Mouse (Mus musculus) right cerebral cortex, adult 2 months (tissue): ENCODE results near the gene Lpp.

ENCODE experiments used
- DNase-seq, 2 experiments: peaks; one replicate each; pipeline ENCODE4 v3.0.0; 2021 to 2022; ENCODE audit warnings: low spot score in 2 of 2

Lpp gene

DNA sequence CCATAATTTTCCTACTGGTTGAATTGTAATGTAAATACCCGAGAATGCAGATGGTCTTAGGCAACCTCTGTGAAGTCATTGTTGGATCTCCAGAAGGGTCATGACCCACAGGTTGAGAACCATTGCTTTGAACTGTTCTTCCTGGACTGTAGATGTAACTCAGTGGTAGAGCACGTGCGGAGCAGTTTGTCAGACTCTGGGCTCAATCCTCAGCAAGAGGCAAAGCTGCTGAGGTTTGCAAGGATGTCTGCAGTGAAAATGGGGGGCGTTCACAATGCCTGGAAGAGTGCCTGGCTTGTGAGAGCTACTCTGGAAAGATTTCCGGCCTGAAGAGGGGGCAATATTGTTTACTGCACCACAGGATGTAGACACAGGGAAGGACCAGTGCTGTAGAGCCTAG, 6.2 kb downstream of the Lpp start:
- no peak for DNase-seq

DNA sequence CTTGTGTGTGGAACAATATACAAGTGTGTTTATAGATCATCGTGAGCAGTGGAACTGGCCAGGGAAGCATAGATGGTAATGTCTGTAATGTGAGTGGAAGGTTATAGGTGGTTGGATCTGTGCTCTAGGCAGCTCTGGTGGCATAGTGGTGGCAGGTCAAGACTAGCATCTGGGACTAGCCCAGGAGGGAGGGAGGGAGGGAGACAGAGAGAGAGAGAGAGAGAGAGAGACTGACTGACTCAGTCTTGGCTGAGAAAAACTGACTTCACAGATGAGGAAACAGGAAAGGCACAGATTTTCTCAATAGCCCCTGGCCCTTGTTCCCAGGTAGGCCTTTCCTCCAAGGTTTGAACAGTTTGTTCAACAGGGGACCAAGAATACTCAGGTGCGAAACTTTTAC, 7.5 kb downstream of the Lpp start:
- no peak for DNase-seq

DNA sequence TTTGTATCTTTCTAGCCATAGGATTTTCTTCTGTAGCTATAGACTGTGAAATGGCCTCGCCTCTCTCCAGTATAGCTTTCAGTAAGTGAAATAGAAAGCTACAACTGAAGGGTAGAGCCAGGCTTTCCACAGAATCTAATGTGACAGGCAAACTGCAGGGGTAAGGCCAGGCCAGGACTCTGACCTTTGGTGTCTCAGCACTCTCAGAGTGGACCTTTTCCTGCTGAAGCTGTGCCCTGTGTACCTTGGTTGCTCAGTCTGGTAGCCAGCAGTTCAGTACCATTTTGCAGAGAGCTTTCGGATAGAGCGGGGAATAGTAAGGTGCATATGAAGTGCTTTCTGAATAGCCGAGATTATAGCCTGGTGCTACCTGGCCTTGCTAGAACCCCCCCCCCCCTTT, 9.5 kb downstream of the Lpp start:
- DNase-seq: no peak

DNA sequence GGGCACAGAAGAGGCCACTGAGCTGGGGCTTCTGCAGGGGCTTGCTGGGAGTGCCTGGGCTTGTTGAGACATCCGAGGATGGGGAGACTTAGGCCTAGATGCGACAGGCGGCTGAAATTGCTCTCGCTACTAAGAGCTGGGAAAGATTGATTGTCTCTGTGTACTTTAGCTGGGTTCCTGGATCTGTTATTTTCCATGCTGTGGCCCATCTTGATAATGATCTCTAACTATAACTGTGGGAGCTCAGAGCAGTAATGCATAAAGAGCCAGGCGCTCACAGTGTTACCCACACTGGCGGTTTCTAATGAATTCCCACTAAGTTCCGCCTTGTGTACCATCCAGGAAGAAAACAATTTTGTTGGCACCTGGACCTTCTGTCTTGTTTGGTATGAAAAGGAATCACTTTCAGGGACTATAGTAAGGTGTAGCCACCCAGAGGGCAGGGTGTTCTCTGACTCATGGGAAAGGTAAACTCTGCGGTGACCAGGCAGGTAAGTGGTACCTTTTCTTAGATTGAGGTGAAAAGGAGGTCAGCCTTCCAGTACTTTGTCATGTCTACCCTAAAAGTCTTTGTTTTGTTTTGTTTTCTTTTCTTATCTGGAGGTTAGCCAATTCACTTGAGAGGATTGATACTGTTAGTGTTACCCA, 10.6 kb downstream of the Lpp start:
- DNase-seq: no peak

DNA sequence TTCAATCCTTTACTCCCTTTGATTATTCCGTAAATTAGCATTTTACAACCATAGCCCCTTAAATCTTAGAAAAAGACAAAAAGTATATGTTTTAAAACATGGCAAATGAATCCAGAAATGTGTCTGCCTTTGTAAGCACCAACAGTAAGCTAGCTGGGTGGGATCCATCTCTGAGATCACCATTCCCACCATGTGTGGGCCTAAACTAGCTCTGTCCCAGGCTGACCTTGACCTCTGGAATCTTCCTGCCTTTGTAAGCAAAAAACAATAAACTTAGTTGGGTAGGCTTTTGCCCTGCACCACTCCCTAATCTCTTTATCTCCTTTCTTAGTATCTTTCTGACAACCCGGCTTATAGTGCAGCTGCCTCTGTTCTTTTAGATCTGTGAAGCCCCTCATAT, 13.2 kb downstream of the Lpp start:
- DNase-seq: no peak

DNA sequence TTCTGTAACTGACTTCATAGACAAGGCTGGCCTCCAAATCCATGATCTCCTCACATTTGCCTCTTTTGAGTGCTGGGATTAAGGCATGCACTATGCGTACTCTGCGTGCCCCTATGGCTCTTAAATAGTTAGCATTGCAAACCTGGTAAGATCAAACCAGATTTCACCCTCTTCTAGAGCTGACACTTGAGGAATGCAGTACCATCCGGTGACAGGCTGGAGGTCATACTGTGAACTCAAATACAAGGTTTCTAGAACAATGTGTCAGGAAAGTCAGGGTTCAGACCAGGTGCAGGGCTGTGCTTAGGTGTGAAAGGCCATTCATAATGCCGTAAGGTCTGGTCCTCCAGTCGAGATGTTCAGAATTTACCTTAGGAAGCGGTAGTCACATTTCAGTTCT, 18.0 kb downstream of the Lpp start:
- DNase-seq: no peak

DNA sequence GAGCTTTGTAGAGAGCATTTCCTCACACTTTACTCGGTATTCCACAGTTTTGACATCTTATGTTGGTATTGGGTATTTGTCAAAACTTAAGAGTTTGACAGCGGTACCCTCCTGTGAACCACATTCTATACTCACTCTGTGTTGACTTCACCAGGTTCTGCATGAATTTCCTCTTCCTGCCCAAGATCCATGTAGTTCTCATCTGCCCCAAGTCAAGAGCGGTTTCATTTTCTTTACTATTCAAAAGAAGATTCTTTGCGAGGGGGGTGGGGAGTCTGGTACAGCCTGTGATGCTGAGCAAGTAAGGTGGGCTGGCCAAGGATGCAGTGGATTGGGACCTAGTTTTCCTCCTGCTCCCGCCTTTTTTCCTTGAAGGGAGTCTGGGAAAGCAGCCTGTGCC, 18.9 kb downstream of the Lpp start:
- DNase-seq: no peak

DNA sequence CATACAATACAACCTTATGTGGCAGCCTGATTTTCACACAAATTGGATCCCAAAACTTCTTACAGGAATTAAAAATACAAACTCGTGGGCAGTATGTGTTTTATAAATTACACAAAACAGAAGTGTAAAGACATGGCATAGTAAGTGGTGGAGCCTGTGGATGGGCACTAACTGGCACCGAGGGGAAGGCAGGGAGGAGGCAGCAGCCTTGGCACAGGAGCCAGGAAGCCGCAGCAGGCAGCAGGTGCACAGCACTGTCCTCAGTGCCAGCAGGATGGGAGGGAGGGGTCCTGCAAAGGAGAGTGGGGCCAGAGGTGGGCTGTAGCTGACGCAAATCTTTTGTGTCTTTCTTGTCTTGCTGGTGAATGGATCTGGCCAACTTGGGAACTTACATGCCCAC, 19.8 kb downstream of the Lpp start:
- no peak for DNase-seq

DNA sequence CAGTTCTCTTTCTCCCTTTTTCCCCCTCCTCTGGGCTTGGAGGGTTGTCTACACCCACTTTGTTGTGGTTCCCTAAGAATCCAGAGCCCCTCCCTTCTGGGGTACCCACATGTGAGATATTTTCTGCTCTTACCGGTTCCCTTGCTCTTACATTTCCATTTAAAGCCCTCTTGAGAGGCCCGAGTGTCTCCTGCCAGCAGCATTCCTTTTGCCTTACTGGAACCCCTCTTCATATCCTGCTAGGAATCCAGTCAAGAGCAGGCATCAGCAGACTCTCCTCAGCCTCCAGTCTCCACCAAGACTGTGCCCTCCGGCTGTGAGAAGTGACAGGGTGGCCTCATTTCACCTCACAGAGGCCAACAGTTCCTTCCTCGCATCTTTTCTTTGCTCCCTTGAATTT, 24.7 kb downstream of the Lpp start:
- DNase-seq: no peak

DNA sequence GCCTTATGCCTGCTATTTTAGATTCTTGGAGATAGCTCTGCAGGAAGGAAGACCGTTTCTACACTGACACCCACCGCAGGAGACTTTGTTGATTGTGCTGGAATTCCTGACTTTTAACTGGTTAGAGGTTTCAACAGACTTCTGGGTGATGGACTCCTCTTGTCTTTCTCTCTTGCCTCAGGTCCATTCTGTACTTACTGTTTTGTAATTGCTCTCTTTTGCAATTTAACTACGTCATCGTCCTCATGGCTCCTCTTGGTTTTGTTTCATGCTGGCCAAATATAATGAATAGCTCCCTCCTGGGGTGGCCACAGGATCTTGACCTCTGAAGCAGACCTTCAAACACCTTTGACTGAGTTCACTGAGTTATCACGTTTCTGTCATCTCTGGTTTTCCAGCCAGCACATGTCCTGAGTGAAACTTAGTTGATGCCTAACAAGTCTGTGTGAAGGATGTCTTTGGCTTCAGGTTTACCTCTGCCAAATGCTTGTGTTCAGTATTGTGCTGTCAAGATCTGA, 27.4 kb downstream of the Lpp start:
- no peak for DNase-seq

DNA sequence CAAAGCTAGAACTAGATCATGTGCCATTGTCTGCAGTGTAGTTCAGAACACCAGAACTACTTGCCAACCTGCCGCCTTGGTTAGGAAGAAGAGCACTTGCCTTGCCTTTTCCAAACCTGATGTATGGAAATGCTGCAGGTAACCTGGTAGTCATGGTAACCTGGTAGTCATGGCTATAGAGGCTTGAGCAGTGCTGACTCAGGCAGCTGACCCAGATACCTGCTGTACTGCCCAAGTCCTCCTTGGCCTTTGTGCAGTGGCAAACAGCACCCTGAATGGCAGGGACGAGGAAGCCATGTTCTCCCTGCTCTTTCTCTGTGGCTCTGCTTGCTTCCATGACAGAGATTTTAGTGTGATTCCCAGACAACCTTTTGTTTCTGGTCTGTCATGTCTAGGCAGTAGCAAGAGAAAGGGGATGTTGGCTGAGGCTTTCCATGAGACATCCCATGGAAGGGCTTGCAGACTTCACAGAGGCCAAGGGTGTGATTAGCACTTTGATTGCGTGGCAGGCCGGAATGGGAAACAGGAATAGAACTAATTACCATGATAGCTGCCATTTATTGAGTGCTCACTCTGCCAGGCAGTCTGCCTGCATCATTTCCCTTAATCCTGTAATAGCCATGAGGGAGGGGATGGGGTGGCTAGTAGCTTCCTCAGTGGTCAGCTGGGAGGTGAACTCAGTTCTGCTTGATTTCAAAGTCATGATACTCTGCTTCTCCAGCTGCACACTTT, 28.5 kb downstream of the Lpp start:
- no peak for DNase-seq

DNA sequence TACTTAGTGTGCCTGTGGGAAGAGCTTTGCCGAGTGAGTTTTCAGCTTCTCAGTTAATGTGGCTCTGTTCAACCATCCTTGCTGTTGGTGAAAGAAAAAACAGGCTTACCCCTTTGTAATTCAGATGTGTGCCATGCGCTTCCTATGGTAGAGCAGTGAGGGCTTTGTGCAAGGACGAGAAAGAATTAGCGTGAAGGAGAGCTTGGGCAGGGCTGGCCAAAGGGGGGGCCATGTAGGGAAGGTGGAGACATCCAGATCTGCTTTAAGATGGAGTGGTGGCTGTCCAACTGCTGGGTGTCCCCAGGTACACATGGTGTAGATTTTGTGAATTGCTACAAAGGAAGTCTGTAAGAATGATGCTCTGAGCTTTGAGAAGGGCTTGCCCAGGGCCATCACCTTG, 29.9 kb downstream of the Lpp start:
- no peak for DNase-seq

DNA sequence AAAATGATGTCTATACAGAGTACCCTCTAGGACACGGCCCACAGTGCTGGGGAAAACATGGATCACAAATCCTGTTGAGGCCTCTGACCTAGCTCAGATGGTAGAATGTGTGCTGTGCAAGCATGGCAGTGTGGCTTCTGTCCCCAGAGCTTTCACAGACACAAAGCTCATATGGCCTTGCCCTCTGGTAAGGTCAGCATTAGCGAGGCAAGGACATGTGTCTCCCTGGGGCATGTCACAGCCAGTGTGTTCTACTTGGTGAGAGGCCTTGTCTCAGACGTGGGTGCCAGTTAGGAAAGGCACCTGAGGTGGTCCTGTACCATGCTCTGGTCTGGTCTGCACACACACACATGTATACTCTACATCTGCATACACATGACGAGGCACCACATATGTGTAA, 30.4 kb downstream of the Lpp start:
- no peak for DNase-seq

DNA sequence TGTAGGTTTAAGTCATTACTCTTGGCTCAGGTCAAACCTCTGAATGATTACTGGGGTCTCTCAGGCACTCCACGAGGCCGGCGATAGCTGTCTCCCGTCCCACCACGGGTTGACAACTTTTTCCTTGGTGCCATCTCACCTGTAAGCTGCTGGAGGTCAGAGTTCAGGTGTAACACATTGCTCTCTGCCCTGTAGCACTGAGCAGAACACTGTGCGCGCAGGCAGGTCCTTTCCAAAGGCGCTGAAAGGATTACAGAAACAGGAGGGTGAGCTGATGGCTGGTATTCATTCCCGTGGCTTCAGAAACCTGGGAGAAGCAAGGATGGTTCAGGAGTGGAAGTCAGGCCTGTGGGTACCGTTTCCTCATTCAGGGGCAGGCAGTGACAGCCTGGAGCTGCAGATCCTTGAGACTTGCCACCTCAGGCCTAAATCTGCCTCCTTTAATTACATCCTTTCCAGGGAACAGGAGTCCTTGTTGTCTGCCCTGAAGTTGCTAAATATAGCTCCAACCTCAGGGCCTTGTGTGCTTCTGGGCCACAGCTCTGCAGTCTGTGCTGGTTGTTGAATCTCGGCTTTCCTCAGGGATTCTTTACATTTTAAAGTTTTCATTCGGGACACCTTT, 31.2 kb downstream of the Lpp start:
- DNase-seq: no peak

DNA sequence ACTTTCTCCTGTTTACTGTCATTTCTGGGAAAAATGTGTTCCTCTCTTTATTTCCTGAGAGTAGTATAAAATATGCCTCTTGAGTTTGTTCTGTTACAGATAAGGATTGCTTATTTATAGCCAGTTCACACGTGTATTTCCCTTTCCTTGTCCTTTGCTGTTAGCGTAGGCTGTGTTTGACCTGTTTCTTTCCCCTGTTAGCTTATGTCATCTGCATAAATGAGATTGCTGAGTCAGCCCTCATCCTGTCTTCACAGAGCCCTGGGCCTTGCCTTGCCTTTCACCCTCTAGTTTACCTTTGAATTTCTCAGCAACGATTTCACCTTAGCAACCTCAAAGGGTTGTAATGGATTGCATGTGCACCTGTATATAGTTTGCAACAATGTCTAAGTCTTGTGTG, 32.5 kb downstream of the Lpp start:
- no peak for DNase-seq

DNA sequence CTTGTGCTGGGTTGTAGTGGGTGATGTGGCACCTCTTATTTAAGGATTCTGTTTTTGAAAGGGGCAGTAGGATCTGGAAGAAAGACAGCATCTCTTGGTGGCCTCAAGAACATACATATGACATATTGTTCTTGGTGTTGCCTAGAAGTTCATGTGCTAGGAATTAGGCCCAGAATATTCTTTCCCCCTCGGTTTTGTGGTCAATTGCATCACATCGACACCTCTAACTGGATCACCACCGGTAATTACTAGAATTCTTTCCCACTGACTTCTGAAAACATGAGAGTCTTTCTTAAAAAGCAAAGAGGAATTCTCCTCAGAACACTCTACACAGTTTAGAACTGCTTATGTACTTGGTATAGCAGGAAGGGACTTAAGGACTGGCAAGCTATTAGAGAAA, 34.3 kb downstream of the Lpp start:
- no peak for DNase-seq

DNA sequence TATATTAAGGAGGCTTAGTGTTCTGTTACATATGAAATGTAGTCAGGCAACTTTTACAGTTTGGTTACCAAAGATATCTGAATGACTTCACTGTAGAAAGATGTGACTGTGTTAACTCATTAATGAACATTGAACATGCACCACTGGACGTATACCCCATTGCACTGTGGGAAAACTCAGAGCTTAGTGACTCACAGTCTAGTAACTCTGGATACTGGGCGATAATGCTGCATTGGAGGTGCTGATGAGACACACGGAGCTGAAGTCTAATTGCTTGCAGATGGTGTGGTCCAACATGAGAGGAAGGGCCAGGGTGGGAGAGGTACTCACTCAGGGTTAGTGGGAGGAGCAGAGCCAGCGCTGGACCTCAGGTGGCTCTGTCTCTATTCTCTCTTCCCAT, 34.7 kb downstream of the Lpp start:
- no peak for DNase-seq

DNA sequence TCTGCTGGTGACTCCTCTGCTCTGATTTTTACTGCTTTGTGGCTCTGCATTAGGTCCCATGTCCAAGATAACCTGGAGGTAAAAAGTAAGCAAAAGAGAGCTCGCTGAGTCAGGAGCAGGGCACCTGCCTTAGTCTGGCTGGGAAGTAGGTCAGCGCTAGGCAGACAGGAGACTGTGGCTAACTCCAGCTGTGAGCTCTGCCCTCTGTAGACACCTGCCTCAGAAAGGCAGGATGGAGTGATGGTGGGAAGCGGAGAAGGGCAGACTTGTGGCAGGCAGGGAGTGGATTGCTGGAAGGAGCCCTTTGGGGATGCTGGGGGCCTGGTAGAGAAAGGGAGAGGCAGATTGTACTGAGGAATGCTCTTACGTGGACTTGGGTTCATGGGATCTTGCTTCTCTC, 35.4 kb downstream of the Lpp start:
- DNase-seq: no peak

DNA sequence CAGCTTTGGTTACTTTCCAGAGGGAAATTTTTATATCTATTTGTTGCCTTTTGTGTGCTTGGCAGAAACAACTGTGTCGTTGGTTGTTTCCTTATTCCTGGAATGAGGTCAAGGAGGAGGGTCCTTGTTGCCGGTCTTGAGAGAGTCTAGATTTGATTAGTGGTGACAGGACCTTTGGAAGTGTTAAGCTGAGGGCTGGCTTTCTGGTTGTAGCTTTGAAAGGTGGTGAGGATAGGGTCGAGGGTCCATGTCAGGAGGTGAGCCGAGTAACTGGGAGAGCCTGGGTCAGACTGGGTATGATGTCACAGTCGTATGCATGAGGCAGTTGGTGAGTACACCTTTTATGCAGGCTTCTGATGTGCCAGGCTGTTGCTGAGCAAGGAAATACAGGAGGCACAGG, 36.4 kb downstream of the Lpp start:
- no peak for DNase-seq

DNA sequence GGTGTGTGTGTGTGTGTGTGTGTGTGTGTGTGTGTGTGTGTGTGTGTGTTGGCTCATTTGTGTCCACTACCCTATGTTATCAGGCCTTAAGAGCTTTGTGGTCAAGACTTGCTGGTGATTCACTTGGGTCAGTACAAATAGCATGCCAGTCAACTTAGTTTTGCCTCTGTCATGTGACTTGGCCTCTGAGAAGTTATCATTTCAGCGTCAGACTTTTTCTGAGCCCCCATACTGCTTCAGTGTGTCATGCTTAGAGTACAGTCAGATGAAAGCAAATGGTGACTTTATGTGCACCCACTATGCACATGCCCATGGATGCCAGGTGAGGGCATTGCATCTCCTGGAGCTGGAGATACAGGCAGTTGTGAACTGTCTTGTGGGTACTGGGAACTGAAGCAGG, 38.5 kb downstream of the Lpp start:
- no peak for DNase-seq

DNA sequence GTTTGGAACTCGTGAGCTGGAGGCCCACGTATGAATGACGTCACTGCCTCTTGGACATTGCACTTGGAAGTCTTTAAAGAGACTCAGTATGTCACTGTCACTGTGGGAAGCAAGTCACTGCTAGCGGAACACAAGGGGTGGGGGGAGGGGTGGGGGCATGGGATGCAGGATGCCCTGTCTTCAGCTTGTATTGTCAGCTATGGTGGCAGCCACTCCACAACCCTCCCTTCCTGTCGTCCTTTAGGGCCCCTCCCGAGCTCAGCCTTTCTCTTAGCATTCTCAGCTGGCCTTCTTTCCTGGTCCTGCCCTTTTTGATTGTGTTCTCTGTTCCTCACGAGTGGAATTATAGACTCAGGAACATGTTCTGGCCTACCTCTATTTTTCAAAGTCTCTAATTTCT, 40.3 kb downstream of the Lpp start:
- DNase-seq: no peak

DNA sequence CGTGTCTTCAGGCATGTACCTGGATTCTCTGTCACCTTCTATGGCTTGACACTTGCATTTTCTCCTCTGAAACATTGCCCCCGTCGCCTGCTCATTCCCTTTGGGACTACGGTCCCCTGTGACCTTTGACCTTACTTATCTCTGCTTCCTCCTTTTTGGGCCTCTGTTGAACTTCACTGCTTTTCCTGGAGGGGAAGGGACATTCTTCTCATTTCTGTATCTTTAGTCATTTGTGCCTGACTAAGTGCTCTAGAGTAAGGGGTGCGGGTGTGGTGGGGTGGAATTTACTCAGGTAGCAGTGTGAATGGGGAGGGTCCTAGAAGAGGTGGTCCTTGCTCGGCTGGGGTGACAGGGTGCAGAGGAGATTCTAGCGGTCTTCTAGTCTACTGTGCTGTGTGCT, 40.7 kb downstream of the Lpp start:
- no peak for DNase-seq

DNA sequence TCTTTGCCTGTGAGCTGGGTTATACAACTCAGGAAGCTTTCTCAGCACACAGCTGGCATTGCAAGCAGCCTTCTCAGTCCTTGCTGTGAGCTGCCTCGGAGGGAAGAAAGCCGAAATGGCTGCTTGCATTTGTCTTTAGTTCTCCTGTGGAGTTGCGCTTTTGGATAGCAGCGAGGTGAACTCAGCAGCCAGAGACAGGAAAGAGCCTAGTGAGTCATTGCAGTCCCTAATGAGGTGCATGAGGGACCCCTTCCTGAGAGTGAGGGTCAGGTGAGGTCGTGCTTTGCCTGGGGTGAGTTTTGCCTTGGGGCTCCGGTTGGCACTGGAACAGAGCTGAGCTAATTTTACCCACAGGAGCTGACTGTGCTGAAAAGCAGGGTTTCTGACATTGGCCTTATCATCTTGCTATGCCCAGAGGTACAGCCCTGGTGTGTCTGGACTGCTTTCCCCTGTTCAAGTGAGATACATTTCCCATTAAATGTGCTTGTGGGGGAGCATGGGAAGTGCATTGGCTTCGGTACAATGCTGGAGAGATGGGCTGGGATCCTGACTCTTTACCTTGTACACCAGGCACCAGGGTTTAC, 41.3 kb downstream of the Lpp start:
- DNase-seq: no peak
